Mouse (Mus musculus): ENCODE results near the gene Ccdc142. TPM values are rescaled to one million over a fixed set of nuclear protein-coding genes. Genes with fewer than 3 reads are reported as not detected.

Gene Ccdc142
- total RNA-seq, 2 experiments from 2014 or later, result 3.7 to 6.2 TPM

- DNase-seq (ENCODE audit: low spot score in 2 of 2), result no peak
Measured at GRCm38 (mm10) chr6:83083497-83083896, 17.9 kb upstream of the Ccdc142 start.

DNA sequence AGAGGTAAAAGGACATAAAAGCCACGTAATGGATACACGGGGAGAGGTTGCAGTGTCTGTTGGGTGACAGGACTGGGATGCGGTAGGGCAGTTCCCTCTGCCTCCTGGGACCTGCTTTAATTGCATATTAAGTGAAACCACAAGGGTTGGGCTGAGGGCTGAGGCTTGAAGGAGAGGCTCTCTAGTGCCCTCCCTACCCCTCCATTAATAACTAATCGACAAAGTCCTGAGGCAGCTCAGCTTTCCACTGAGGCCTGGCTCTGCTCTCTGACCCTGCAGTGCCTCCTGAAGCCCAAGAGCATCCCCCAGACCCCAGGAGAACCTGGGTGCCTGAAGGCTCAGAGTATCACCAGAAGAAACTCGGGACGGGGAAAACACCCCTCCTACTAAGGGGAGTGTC, 16.9 kb upstream of the Ccdc142 start:
- DNase-seq (ENCODE audit: low spot score in 2 of 2), result no peak

GRCm38 (mm10) chr6:83086121-83087035, 15.0 kb upstream of the Ccdc142 start, which contains the start of gene Lbx2:
Lbx2 (plus strand) TSS chr6:83086367.
- DNase-seq (ENCODE audit: low spot score in 2 of 2), result no peak

GRCm38 (mm10) chr6:83087205-83087925, 14.0 kb upstream of the Ccdc142 start:
- no peak for DNase-seq (ENCODE audit: low spot score in 2 of 2)

DNA sequence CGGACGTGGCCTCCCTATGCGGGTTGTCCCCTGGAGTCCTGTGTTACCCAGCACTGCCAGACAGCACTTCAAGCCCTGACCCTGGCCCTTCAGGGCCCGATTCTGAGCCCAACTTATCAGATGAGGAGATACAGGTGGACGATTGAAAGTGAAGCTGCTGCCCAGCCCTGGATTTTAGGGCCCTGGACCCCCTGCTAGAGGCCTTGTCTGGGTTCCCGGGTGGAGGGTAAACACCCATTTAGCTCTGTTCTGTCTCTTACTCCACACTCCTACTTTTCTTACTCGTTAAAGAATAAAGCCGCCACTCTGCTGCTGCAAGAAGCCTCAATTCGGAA, 13.5 kb upstream of the Ccdc142 start:
- no peak for DNase-seq (ENCODE audit: low spot score in 2 of 2)

DNA sequence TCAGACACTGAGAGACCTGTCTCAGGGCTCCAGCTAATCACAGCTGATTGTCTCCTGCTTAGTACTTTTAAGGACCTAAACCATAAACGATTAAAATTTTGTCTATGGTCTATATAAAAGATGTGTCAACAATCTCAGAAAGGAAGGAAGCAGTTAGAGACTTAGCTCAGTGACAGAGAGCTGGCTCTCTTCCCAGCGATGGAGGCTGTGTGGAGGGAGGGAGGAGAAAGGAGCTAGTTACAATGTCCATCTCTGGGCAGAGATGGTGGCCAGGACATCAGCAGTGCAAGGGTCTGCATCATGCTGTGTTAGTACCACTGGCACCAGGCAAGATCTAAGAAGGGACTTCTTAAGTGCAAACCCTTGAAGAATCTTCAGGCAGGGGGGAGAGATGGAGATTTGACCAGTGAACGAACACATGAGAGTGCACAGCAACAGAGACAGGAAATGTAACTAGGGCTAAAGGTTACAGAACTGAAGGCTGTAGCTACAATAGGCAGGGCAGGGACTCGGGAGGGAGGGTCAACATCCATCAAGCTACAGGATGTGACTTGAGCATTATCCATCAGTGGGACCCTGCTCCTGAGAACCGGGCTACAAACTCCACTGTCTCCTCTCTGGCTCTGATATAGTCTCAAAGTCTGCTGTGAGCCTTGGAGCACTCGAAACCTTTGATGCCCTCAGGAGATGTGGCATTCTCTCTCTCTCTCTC, 8.8 kb upstream of the Ccdc142 start:
- no peak for DNase-seq (ENCODE audit: low spot score in 2 of 2)

- DNase-seq (ENCODE audit: low spot score in 2 of 2), result no peak
Measured at GRCm38 (mm10) chr6:83095968-83096367, 5.4 kb upstream of the Ccdc142 start.

DNA sequence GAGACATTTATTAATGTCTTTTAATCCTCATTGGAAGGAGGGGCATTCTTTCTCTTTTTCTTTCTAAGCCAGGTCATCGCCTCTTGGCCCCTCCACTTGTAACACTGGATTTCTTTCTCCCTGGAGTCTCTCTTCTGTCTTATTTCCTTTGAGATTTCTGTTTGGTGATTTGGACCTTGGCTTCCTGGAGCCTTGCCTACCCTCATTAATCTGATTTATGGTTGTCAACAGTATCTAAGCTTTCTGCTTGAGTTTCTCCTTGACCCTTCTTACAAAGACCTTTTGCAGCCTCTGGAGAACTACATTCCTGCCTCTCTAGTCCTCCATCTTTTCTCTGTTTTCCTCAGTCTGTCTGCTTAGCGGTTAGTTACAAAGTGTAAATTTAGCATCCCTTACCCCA, 3.0 kb upstream of the Ccdc142 start:
- no peak for DNase-seq (ENCODE audit: low spot score in 2 of 2)

- peak in 1 of 2 experiments; percentile 56 for DNase-seq (ENCODE audit: low spot score in 2 of 2)
Measured at GRCm38 (mm10) chr6:83101688-83102556, 521 bp downstream of the Ccdc142 start.

GRCm38 (mm10) chr6:83103130-83103650, 1.8 kb downstream of the Ccdc142 start:
- no peak for DNase-seq (ENCODE audit: low spot score in 2 of 2)

- no peak for DNase-seq (ENCODE audit: low spot score in 2 of 2)
Measured at GRCm38 (mm10) chr6:83104158-83104557, 2.8 kb downstream of the Ccdc142 start.

DNA sequence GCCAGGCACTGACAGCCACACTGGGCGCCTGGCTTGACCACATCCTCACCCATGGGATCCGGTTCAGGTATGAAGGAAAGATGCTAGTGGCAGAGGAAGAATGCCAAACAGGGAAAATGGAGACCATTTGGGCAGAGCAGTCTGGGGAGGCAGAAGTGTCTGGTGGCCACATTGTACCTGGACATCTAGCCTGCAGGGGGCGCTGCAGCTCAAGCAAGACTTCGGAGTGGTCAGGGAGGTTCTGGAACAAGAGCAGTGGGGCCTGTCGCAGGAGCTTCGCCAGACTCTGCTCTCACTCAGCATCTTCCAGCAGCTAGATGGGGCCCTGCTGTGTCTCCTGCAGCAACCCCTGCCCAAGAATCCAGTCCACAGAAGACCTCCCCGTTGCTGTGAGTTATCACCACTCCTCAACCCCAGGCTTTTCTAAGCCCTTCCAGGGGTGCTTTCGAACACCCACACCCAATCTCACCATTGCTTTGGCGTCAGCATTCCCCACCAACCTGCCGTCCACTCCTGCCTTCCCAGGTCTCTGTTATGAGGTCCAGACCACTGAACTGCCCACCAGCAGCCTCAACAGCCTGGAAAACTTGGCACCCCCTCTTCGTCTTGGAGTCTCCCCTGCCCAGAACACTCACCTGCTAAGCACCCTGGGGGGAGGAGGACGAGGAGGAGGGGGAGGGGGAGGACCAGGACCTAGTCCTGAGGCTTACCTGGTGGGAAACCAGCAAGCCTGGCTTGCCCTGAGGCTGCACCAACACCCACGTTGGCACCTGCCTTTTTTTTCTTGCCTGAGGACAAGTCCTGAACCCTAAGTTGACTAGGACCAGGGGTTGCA, 6.4 kb downstream of the Ccdc142 start:
- peak; percentile 72 to 77 for DNase-seq (ENCODE audit: low spot score in 2 of 2)

- DNase-seq (ENCODE audit: low spot score in 2 of 2), result peak; percentile 79 to 81
Measured at GRCm38 (mm10) chr6:83108762-83109668, 7.6 kb downstream of the Ccdc142 start, which contains the start of gene Mrpl53. Mrpl53 (plus strand) TSS chr6:83109040.

DNA sequence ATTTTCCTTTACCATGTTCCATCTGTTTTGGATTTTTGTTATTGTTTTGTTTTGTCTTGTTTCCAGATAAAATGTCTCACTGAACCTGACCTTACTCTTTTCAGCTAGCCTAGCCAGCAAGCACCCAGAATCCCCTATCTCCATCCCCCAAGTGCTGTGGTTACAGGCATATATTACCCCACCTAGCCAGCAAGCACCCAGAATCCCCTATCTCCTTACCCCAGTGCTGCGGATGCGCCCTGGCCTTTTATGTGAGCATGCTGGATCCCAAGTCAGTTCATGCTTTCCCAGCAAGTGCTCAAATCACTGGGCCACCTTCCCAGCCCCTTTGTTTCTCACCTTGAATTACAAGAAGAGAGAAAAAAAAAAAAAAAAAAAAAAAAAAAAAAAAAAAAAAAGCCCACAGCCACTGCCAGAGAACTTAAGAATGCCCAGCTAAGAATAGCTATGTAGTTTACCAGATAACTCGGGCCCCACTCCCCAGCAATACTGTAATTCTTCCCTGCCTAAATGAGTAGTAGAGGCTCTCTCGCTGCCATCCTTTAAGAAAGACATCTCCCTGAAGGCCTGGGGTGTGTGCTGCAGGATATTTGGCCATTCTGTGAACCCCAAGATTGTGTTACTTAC, 10.2 kb downstream of the Ccdc142 start:
- DNase-seq (ENCODE audit: low spot score in 2 of 2), result no peak

DNA sequence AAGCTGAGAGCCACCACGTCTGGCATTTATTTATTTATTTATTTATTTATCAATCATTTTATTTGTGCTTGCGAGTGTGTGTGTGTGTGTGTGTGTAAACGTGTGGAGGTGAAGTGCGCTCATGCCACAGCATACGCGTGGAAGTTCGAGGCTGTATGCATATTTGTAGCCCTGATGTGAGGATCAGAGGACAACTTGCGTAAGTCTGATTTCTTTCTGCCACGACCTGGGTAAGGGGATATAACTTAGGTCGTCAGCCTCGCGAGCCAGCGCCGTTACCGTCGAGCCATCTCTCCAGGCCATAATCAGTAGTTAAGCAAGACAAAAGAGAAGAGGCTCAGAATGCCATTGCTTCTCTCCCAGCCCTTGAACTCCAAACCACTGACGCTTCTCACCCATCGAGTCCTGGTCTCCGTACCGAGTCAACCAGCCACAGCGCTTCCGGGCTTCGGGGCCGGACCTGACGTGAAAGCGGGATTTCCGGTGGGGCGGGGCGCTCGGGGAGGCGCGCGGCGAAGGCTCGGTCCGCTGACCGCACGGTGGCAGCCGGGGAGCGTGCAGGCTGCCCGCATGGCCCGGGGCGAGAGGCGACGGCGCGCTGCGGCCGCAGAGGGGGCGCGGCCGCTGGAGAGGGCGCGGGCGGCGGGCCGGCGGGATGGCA, 13.7 kb downstream of the Ccdc142 start, which contains the start of gene Mogs:
Gene Mogs, plus strand, starts transcription at position 486 of the 661 bp plus-strand sequence.
- DNase-seq (ENCODE audit: low spot score in 2 of 2), result peak; percentile 95

DNA sequence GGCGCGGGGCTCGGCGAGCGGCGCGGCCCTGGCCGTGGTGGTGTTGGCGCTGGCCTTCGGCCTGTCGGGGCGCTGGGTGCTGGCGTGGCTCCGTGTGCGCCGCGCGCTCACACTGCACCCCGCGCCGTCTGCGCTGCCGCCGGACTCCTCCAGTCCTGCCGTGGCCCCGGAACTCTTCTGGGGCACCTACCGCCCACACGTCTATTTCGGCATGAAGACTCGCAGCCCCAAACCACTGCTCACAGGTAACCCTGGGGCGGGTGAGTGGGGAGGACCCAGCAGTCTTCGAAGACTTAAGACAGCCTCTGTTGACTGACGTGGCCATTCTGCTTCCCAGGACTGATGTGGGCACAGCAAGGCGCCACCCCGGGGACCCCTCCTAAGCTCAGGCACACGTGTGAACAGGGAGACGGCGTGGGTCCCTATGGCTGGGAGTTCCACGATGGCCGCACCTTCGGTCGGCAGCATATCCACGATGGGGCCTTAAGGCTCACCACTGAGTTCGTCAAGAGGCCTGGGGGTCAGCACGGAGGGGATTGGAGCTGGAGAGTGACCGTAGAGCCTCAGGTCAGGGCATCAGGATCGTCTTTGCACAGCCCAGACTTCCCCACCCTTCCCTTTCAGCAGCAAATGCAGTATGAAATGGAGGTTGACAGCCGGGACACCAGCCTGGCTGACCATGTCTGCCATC, 14.4 kb downstream of the Ccdc142 start:
- DNase-seq (ENCODE audit: low spot score in 2 of 2), result no peak

Data from left cerebral cortex, adult 18-20 months (tissue).